Mouse (Mus musculus) left cerebral cortex, postnatal 36 days (tissue): ENCODE measurements around the gene Rbms1. TPM values are rescaled to one million over a fixed set of nuclear protein-coding genes. Genes with fewer than 3 reads are reported as not detected.
A peak's percentile ranks its signal among the peaks of the same experiment; 100 is the strongest.

Source experiments
- DNase-seq, 2 experiments: peaks; one replicate each; pipeline ENCODE4 v3.0.0; 2021 to 2022; ENCODE audit warnings: low spot score in 2 of 2, mixed read lengths in 1 of 2
- intact Hi-C: fragments of 180-260 bp; cut with DNase I; formaldehyde crosslinking; loops from one replicate; pipeline ENCODE4 v1.15.1; 2025
- total RNA-seq, 2 experiments: library from RNA; stranded (reverse); gene quantifications; 2 replicates each; pipeline ENCODE4 v1.2.3; 2021

Gene Rbms1
- total RNA-seq, 2 experiments from 2014 or later, result 22.9 to 23.4 TPM

DNA sequence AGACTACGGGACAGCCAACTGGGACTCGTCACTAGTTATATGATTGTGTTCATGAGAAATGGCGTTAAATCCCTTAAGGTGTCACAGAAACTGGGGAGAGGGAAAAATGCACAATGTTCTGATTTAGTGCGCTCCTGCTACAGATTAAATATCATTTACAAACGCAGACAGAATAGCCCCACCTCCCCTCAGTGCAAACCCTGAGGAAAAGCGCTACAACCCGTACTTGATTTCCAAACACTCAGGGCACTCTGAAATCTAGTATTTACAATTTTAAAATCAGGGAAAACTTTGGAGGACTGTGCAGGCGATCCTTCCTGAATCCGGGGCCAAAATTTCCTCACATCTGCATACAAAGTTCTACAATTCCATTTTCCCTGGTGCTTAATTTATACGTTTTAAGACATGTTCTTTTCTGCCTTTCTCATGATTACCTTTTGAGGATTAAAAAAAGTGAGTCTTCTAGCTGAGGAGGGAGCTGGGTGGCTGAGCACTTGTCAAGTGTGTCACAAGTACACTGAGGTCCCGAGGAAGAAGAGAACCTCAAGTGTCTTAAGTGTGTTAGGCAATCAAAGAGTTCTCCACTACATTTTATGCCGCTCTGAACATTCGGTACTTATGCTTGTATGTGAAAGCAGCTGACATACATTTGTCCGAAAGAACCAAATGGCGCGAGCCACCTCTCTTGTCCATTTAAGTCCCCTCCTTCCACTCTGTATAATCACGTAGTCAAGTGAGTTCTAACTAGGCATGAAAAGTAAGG, 164.0 kb downstream of the Rbms1 start:
- DNase-seq, result no peak

DNA sequence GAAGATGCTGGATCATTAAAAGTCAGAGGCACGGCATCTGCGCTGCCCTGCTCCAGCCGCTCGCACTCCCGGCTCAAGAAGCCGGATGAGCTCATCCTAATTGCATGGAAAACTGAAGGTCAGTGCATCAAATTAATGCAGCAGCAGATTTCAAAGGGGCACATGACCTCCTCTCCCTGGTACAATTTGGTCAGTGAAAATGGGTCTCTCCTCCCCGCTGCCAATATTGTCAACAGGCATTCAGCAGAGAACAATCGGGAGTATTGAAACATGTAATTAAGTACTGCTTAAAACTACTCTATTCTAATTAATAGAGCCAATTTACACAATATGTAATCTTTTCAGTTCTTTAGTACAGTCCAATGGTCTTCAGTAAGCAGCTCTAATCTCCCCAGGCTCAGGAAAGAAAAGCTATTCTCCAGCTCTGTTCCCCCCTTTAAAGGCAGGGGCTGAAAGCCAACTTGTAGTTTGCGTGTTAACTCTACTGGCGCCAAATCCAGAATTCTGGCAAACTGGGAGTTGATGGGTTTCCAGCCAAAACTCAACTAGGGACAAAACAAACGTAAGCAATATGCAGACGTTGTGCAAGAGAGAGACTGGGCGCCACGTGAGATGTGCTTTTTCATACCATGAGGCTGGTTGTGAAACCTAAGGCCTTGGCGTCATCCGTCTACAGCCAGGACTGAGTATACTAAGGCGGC, 165.9 kb downstream of the Rbms1 start:
- no peak for DNase-seq
- intact Hi-C loops, result no loop called here

More for the DNA sequence above, 164.0 kb downstream of the Rbms1 start:
- intact Hi-C loops, result no loop called here

DNA sequence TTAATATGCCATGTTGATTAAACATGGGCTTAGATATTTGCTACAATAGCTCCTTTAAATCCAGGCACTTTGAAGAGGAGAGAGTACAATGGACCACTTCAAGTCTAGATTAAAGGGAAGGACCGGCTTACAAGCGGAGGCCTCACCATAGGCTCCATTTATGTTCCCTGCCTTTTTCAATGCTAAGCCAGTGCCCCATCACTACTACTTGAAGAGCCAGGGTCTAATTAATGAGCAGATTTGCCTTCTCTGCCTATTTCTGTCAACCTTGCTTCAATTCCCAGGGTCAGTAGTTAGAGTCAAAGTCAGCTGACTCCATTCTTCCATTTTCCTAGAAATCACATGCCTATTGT, 166.4 kb downstream of the Rbms1 start:
- intact Hi-C loops, result no loop called here
- DNase-seq, result no peak

DNA sequence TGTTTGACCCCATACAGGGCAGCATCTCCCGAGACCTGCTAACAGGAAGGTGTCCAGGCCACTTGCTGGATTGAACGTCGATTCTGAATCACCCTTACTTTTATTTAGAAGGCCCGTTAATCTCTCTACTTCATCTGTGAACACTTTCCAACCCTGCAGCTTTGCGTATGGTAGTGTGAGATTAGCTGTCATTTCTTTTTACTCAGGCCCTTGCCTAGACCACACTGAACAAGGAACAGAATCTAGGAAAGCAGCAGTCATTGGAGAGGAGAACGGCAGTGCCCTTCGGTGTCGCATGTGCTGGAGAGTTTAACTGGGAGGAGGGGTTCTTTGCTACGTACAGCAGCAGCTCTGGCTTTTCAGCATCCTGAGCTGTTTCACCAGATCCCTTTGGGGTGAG, 167.1 kb downstream of the Rbms1 start:
- intact Hi-C loops, result no loop called here
- DNase-seq, result no peak

DNA sequence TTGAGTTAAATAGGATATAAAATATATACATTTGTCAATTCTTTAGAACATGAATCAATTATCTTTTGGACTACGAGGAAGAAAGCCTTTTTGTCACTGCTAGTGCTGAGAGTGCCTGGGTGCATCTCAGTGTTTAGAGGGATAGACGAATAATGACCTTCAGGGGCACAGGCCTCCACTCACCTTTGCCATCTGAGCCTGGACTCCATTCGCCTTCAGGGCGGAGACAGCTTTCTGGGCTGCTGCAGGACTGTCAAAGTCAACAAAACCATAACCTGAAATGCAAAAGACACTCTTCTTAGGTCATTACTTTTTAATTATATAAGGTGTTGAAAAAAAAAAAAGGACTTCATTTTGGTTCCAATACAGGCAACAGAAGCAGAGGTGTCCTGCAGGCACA, 170.5 kb downstream of the Rbms1 start:
- intact Hi-C loops, result no loop called here
- no peak for DNase-seq

DNA sequence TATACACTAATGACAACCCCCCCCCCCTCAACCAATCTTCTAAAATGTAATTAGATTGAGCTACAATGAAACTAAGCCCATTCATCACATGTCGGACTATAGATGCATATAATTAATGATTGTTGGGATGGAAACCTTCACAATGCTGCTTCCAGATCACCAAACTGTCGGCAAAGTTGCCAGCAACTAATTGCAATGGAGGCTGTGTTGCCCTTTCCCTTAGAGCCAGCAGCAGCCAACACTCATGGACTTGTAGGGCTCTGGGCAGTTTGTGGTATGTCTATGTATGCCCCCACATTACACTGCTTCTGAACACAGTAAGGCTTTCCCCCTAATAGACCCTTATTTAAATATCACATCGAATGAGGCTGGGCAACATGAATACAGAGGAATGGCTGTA, 173.9 kb downstream of the Rbms1 start:
- DNase-seq, result no peak
- intact Hi-C loops, result no loop called here

DNA sequence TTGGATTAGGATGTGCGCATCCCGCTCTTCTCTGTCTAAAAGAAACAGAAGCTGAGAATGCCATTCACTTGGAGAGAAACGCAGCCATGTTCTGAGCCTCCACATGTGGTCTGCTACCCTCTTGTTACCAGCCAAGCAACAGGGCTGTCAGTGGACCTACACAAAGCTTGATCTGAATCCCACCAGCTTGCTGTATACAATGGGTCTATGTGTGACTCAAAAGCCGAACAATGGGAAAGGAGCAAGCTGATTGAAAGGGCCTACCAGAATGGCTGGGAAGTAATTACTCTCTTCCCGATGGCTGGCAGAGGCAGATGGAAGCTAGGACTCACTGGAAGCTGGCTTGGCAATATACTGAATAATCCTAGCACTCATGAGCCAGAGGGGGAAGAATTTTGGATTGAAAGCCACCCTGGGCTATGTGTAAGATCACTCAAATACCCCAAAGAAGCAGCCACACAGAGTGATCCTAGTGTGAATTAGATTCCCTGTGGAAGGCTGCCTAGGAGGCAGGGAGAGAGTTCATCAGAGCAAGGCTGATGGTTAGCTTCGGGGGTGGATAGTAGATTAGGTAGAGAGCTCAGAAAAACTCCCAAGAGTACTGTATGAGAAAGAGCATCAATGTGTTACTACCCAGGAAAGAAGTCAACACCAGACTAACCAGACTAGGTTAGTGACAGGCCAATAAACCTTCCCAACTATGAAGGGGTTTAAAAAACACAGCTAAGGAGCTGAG, 174.7 kb downstream of the Rbms1 start:
- intact Hi-C loops, result no loop called here
- no peak for DNase-seq

DNA sequence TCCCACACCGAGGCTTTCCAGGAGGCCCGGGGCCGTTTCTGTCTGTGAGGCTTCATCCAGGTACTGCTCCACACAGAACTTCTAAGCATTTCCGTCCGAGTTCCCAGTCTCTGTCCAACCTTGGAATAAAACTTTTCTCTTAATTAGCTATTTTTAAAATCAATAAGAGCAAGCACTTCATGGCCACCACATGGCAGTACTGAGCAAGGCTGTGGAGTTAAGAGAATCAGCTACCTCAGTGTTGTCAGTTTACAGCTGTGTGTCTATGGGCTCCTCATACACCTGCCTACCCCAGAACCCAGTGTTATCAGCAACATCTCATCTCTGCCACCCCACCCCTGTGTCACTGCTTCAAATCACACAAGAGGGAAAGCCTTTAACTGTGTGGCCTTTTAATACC, 175.9 kb downstream of the Rbms1 start:
- DNase-seq, result no peak
- intact Hi-C loops, result no loop called here

DNA sequence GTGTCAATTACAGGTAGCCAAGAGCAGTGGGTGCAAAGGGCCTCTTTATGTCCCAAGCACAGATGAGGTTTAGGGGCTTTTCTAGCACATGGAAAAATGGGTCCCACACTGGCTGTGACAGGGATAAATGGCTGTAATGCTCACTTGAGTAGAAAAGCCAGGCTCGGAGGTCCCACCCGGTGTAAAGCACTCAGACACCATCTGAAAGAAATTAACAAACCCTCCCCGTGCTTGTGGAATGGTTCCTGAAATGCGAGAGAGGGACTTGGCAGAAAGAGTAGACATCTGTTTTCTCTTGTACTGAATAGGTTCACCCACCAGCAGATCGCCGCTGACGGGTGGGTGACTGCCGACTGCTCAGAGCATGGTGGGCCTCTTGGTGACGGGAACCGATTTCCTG, 176.7 kb downstream of the Rbms1 start:
- intact Hi-C loops, result no loop called here
- DNase-seq, result peak in 1 of 2 experiments; percentile 22

DNA sequence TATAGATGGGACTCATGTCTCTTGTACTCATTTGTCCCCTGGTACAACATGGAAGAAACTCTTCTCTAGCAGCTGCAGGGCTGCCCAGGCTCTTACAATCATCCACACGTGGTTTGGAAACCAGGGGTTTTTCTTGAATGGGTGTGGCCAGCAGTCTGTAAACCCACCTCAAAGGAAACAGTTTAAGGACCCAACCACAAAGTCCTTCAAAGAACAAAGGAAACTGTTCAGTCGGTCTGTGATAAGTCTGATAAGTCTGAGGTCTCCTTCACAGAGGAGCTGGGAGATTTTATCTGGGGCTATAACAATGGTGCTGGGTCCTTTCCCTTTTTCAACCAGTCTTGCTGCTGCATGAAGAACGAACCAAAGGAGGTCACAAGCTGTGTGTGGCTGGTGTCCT, 188.5 kb downstream of the Rbms1 start:
- DNase-seq, result no peak
- intact Hi-C loops, result no loop called here

DNA sequence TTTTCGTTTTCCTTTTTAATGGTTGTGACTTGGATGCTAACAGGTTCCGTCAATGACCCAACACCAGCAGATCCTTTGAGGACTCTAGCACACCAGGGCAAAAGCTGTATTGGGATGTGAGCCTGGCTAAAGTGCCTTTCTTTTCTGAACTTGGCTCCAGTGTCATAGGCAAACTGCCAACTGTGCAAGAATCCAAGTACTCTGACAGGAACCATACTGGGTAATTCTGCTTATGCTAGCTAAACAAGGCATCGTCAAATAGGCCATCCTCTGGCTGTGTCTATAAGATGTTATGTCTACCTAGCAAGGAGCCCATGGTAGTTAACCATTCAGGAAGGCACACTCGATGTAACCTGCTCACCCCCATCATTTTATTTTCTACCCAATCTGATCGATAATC, 189.4 kb downstream of the Rbms1 start:
- DNase-seq, result no peak
- intact Hi-C loops, result no loop called here

DNA sequence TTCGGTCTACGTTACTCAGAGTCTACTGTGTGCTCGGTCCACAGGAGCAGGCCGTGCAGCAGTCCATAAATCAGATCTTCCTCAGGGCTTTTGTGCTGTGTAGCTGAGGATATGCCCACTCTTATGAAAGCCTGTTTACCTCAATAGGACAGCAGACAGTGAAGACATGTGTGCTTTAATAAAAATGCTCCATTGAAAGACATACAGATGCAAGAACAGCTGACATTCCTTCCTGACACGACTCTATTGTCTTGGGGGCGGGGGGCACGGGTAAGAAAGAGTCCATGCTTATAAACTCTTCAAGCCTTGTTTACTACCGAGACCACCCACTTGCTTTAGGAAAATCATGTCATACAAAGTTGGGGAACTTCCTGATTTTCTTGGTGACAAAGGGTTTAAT, 196.6 kb downstream of the Rbms1 start:
- intact Hi-C loops, result no loop called here
- DNase-seq, result no peak

DNA sequence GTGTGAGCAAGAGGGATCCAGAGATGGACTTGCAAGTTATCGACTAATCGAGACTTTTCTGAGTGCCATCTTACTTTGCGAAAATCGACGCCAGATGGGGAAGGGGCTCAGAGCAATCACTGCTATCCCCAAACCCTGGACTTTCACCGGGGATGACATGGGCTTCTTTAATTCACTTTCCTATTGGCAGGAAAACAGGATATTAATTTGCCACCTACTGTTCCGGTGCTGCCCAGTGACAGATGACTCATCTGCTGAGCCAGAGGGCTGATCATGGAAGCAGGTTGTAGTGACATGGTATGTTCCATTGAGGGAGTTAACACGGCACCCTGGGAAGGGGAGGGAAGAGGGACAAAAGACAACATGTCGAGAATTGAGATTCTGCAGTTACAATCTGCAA, 206.8 kb downstream of the Rbms1 start:
- DNase-seq, result no peak
- intact Hi-C loops, result no loop called here

DNA sequence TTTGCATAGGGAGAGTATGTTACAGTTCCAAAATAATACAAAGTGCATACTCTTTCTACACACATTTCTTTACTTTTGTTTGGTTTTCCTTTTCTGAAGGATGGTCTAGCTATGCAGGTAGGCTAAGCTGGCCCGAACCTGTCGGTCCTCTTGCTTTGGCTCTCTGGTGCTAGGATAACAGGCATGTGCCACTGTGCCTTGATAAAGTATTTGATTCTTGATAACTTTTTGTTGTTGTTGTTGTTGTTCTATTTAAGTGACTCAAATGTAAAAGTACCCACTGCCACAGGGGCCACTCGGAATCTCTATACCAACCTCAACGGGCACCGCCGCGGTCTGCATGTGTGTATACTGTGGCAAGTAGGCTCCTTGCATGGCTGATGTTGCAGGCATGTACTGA, 207.9 kb downstream of the Rbms1 start:
- no peak for DNase-seq
- intact Hi-C loops, result no loop called here

DNA sequence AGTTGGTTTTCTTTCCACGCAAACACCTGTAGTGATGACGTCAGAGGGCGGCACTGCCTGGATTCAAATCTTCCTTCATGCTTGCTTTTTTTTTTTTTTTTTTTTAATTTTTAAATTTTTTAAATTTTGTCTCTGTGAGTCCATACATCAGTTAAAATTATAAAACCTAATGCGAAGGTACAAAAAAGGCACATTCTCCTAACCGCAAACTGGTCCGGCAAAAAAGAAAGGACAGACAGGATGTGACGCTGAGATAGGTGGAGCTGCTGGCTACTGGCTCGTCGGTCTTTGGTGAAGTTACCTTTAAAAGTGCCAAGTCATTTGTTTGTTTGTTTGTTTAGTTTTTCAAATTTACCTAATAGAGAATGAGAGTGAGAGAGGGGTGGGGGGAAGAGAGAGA, 211.7 kb downstream of the Rbms1 start:
- intact Hi-C loops, result no loop called here
- DNase-seq, result no peak

DNA sequence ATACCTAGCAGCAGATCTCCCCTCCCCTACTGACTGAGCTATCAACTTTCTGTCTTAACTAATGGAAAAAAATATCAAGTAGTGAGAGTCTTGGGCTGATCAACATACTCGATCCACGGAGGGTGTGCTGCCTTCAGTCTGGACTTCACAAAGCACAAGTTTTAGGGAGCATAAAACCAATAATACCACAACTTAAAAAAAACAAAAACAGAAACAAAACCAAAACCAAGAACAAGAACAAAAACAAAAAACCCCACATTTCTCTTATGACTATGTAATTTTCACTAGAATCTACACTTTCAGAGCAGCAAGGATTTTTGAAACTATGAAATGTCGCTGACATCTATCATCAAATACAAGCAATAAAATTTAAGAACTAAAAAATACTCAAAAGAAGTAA, 212.4 kb downstream of the Rbms1 start:
- intact Hi-C loops, result no loop called here
- DNase-seq, result no peak

DNA sequence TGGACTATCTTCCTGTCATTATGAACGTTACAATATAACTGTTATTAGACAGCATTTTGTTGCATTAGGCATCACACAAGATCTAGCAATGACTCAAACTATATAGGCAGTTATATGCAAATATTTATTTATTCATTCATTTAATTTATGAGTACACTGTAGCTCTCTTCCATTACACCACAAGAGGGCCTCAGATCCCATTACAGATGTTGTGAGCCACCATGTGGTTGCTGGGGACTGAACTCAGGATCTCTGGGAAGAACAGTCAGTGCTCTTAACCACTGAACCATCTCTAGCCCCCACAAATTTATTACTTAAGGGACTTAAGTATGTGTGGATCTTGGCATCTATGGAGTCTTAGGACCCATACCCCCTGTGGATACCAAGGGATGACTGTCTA, 214.4 kb downstream of the Rbms1 start:
- DNase-seq, result no peak
- intact Hi-C loops, result no loop called here

DNA sequence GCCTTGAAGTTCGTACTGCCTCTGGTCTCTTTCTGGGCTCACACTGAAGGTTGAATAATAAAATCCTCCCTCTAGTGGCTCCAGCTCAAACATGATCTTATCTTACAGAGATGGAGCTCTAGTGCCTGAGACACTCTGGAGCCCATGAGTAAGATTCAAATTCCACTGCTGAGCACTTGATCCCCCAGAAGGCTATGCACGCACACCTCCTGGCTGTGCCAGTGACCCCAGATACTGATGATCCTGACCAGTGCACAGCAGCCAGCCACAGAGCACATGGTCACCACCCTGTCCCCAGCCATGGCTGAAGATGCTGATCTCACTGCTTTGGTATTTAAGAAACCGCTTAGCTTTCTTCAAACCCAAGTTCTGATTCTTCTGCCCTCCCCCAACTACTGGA, 215.4 kb downstream of the Rbms1 start:
- DNase-seq, result no peak
- intact Hi-C loops, result no loop called here

DNA sequence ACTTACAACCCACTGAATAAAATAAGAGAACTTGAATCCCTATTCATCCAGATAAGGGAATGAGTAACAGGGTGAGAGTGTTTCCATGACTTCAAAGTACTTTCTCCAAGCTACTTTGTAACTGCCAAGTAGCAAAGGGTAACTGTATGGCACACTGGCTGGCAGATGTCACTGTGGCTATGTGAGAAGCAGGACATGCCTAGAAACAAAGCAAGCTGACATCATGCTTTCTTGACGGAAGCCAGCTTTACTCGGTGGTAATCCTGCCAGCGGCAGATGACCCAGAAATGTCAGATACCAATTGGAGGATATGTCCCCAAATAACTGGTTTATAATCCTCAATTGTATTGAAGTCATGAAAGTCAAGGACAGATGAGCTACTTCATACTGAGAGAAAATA, 218.3 kb downstream of the Rbms1 start:
- intact Hi-C loops, result no loop called here
- no peak for DNase-seq

DNA sequence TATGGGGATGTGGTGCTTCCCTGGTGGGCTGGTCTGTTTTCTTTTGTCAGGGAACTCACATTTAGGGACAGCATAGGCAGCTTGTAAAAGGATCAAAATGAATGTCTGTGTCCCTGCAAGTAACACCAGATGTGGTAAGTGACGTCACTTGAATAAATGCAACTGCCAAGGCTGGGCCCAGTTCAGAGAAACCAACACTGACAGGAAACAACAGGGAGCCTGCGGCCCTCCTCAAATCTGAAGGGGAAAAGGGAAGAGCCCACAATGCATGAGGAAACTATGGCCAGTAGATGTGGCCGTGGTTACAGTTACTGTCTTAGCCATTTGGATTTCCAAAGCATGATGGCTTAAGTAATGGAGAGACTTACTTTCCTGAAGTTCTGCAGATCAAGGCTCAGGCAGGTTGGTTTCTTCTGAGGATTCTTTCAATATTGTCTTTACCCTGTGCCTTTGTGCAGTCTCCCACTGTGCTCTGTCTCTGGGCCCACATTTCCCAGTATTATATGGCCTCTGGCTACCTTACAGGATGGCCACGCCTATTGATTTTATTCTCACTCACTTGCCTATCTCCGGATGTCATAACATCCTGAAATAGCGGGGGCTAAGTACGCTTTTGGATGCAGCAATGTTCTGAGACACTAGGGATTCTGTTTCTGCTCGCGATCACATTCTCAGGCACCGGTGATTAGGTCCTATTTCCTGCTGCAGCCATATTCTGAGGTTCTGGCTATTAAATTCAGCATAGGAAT, 223.4 kb downstream of the Rbms1 start:
- intact Hi-C loops, result no loop called here
- DNase-seq, result no peak
